Mouse (Mus musculus) small intestine, adult 2 months (tissue): ENCODE data around the gene Gm17720. TPM values are rescaled to one million over a fixed set of nuclear protein-coding genes. Genes with fewer than 3 reads are reported as not detected.
A peak's percentile ranks its signal among the peaks of the same experiment; 100 is the strongest.

Source experiments
- H3K27ac ChIP-seq: fragments of 200-500 bp; 2 replicates; pipeline ENCODE4 v1.5.1; 2012; ENCODE audit warnings: low read depth, low read length, control low read depth, inconsistent platforms; ENCODE audit not compliant: insufficient read depth
- H3K27me3 ChIP-seq: fragments of 200-500 bp; 2 replicates; pipeline ENCODE4 v1.6.1; 2012; ENCODE audit warnings: mild to moderate bottlenecking, moderate library complexity, low read length, inconsistent platforms; ENCODE audit not compliant: control insufficient read depth, insufficient read depth
- H3K36me3 ChIP-seq: fragments of 200-500 bp; 2 replicates; pipeline ENCODE4 v1.6.1; 2012; ENCODE audit warnings: mild to moderate bottlenecking, low read length, control low read depth, inconsistent platforms; ENCODE audit not compliant: control insufficient read depth, insufficient read depth
- H3K4me1 ChIP-seq: fragments of 200-500 bp; 2 replicates; pipeline ENCODE4 v1.6.1; 2012; ENCODE audit warnings: low read length, inconsistent platforms, mixed read lengths; ENCODE audit not compliant: control insufficient read depth, insufficient read depth, insufficient read length
- H3K4me3 ChIP-seq: fragments of 200-500 bp; 2 replicates; pipeline ENCODE4 v1.5.1; 2012; ENCODE audit warnings: low read depth, mild to moderate bottlenecking, control low read depth, inconsistent platforms, low read length, moderate library complexity
- CTCF ChIP-seq: fragments of 200-500 bp; IDR thresholded peaks from 2 replicates; pipeline ENCODE4 v1.5.1; 2012; ENCODE audit warnings: low read depth, mild to moderate bottlenecking, control low read depth, inconsistent platforms, low read length, moderate library complexity, mixed read lengths; ENCODE audit not compliant: insufficient replicate concordance, insufficient read length; ENCODE audit errors: extremely low read depth
- POLR2A ChIP-seq: fragments of 200-500 bp; IDR thresholded peaks from 2 replicates; pipeline ENCODE4 v1.6.1; 2012; ENCODE audit warnings: low read depth, mild to moderate bottlenecking, control low read depth, inconsistent platforms, low read length, moderate library complexity
- WGBS: fragments of 180-500 bp; shearing (Covaris S2); methylation state at CpG from one replicate; pipeline ENCODE4 v1.1.7; 2018; 5-methylcytosine and 5-hydroxymethylcytosine counted together
- polyA plus RNA-seq: library from polyadenylated mRNA; depleted of rRNA; stranded (reverse); fragments of >200 nt; gene quantifications from 2 replicates; pipeline ENCODE4 v1.2.3, GENCODE M21; 2012

Gm17720 gene
- polyA plus RNA-seq, 1 experiment, result not detected

DNA sequence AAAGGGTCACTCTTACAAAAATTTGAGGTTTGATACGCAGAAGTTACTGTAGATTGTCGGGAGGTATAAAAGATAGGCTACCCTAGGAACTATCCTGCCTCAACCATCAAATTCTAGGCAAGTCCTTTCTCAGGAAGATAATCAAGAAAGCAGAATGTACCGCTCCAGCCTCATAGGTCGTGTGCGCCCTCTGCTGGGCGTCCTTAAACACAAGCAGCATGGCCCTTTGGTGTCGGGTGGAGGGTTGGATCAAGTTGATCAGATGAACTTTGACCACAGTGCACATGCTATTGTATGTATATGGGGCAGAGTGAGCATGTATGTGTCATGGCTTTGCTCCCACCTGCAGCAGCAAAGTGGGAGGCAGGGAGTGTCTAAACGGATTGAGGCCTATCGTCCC lies 31.0 kb downstream of the Gm17720 start:
- 12% methylated on average over 9 of the region's 9 CpGs for WGBS
- TF ChIP-seq POLR2A (no peak), CTCF (peak; percentile 94; the same call in 1 of the 2 replicates)
- peaks cover 2% of the 10 kb centered on the region; the same call in 1 of the 2 replicates for H3K4me1 ChIP-seq
- H3K27me3 ChIP-seq, result no peaks in the 10 kb centered on the region
- no peaks in the 10 kb centered on the region for H3K36me3 ChIP-seq
- H3K4me3 ChIP-seq, result no peak overlapping the region
- H3K27ac ChIP-seq, result no peak overlapping the region

GRCm38 (mm10) chr8:110069706-110070105 lies 32.8 kb downstream of the Gm17720 start:
- Histone ChIP-seq H3K4me3 (no peak overlapping the region), H3K4me1 (peaks cover 3% of the 10 kb centered on the region; the same call in 1 of the 2 replicates), H3K27me3 (no peaks in the 10 kb centered on the region), H3K36me3 (no peaks in the 10 kb centered on the region), H3K27ac (no peak overlapping the region)
- WGBS, result 94% methylated on average over 4 of the region's 4 CpGs
- no peak for TF ChIP-seq CTCF
- TF ChIP-seq POLR2A, result no peak

DNA sequence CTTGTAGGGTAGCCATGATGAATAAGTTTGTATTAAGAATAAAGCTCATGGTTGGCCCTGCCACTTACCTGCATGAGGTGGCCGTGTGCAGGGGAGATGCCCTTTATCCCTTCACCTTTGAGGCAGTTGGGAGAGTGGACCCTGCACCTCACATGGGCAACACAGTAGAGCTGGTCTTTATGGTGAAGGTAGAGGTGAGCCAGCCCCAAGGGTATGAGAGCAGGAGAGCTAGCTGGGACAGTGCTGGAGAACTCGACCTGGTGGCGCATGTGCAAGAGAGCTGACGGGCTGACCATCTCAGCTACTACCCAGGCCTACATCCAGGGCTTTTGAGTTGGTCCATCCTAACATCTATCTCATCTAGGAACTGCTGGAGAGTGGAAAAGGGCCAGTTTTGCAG lies 36.9 kb downstream of the Gm17720 start:
- Histone ChIP-seq H3K27me3 (no peaks in the 10 kb centered on the region), H3K27ac (no peak overlapping the region), H3K36me3 (no peaks in the 10 kb centered on the region), H3K4me1 (peaks cover 3% of the 10 kb centered on the region; the same call in 1 of the 2 replicates), H3K4me3 (no peak overlapping the region)
- WGBS, result 89% methylated on average over 4 of the region's 4 CpGs
- TF ChIP-seq POLR2A (no peak), CTCF (no peak)

- H3K4me1 ChIP-seq, result peaks cover 3% of the 10 kb centered on the region; the same call in 1 of the 2 replicates
- H3K27ac ChIP-seq, result no peak overlapping the region
- TF ChIP-seq POLR2A (no peak), CTCF (no peak)
- WGBS, result 63% methylated on average over 18 of the region's 18 CpGs
- H3K4me3 ChIP-seq, result no peak overlapping the region
- H3K27me3 ChIP-seq, result no peaks in the 10 kb centered on the region
- H3K36me3 ChIP-seq, result no peaks in the 10 kb centered on the region
These were observed 37.8 kb downstream of the Gm17720 start for GRCm38 (mm10) chr8:110064606-110065365.

DNA sequence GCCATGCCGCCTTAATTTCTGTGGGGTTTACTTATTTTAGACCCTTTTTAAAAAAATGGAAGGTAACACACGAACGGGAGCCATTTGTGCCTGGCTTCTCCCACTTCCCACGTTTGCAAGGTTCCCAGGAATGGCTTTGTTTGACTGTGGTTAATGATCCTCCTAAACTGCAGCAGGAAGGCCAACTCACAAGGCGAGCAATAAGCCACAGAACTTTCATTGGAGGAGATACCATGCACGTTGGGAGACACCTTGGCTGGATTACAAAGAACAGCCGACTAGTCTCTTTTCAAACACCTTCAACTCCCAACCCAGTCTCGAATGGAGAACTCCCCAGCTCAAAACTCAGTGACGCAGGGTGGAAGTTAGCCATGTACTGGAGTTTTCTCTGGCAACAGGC lies 38.4 kb downstream of the Gm17720 start:
- Histone ChIP-seq H3K27ac (no peak overlapping the region), H3K4me3 (no peak overlapping the region), H3K36me3 (no peaks in the 10 kb centered on the region), H3K27me3 (no peaks in the 10 kb centered on the region), H3K4me1 (peaks cover 3% of the 10 kb centered on the region; the same call in 1 of the 2 replicates)
- TF ChIP-seq POLR2A (no peak), CTCF (no peak)
- 26% methylated on average over 9 of the region's 9 CpGs for WGBS

DNA sequence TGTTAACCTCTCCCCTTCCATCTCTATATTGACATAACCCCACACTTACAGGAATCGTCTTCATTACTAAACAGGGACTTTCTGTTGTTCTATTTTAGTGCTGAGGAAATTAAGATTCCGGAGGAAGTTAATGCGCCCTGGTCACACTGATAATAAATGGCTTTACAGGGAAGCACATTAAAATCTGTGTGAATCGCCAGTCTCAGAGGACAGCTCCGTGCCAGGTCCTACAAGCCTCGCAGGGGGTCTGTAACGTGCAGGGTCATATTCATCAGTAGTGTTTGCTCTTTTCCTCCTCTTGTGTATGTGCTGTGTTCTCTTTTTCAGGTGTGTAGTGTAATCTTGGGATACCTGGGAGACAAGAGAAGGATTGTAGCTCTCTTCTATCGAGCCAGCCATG lies 44.3 kb downstream of the Gm17720 start:
- Histone ChIP-seq H3K4me1 (no peaks in the 10 kb centered on the region; the same call in 1 of the 2 replicates), H3K36me3 (no peaks in the 10 kb centered on the region), H3K27me3 (no peaks in the 10 kb centered on the region), H3K4me3 (no peak overlapping the region), H3K27ac (no peak overlapping the region)
- WGBS, result 78% methylated on average over 8 of the region's 8 CpGs
- no peak for TF ChIP-seq POLR2A
- TF ChIP-seq CTCF, result no peak

- no peaks in the 10 kb centered on the region for H3K36me3 ChIP-seq
- TF ChIP-seq POLR2A, result no peak
- TF ChIP-seq CTCF, result no peak
- H3K4me3 ChIP-seq, result no peak overlapping the region
- no peaks in the 10 kb centered on the region for H3K27me3 ChIP-seq
- H3K4me1 ChIP-seq, result no peaks in the 10 kb centered on the region
- WGBS, result 29% methylated on average over 6 of the region's 6 CpGs
- no peak overlapping the region for H3K27ac ChIP-seq
These were observed 51.3 kb downstream of the Gm17720 start for GRCm38 (mm10) chr8:110051208-110051607.

- 0 out of 2 replicates have a peak, but pooled peaks cover 1% of the 10 kb centered on the region for H3K36me3 ChIP-seq
- TF ChIP-seq CTCF (no peak), POLR2A (no peak)
- H3K27me3 ChIP-seq, result no peaks in the 10 kb centered on the region
- H3K4me1 ChIP-seq, result peaks cover 30% of the 10 kb centered on the region
- no peak overlapping the region for H3K4me3 ChIP-seq
- 26% methylated on average over 4 of the region's 4 CpGs for WGBS
- peak overlapping the region; percentile 89 for H3K27ac ChIP-seq
These were observed 62.0 kb downstream of the Gm17720 start for GRCm38 (mm10) chr8:110040509-110040908.
